Mouse (Mus musculus) lung, postnatal 36 days (tissue): ENCODE data around the gene Trpv6.

Experiments used
- DNase-seq: peaks from one replicate; pipeline ENCODE4 v3.0.0; 2022; ENCODE audit warnings: mixed read lengths

Gene Trpv6

GRCm38 (mm10) chr6:41621241-41621990 lies 14.8 kb downstream of the Trpv6 start:
- DNase-seq: no peak

GRCm38 (mm10) chr6:41620173-41620798 lies 15.9 kb downstream of the Trpv6 start:
- DNase-seq: no peak

GRCm38 (mm10) chr6:41607637-41608036 lies 28.6 kb downstream of the Trpv6 start:
- no peak for DNase-seq

- DNase-seq: peak; percentile 81
Observed at GRCm38 (mm10) chr6:41606214-41606613, 30.0 kb downstream of the Trpv6 start.

- DNase-seq: no peak
Observed at GRCm38 (mm10) chr6:41605794-41606104, 30.5 kb downstream of the Trpv6 start.

- DNase-seq: peak; percentile 77
Observed at GRCm38 (mm10) chr6:41605061-41605793, 31.0 kb downstream of the Trpv6 start, which contains the start of gene Ephb6. Gene Ephb6 (plus strand): TSS chr6:41605482.

- DNase-seq: peak; percentile 46
Observed at GRCm38 (mm10) chr6:41604401-41605050, 31.7 kb downstream of the Trpv6 start.

- no peak for DNase-seq
Observed at GRCm38 (mm10) chr6:41582189-41582588, 54.0 kb downstream of the Trpv6 start.

- no peak for DNase-seq
Observed at GRCm38 (mm10) chr6:41581295-41581694, 54.9 kb downstream of the Trpv6 start.

- DNase-seq: no peak
Observed at GRCm38 (mm10) chr6:41577297-41577696, 58.9 kb downstream of the Trpv6 start.

GRCm38 (mm10) chr6:41576526-41577097 lies 59.6 kb downstream of the Trpv6 start:
- DNase-seq: peak; percentile 9
